Mouse (Mus musculus) limb, embryonic 14.5 days (tissue): Measurements from ENCODE around the gene Tor2a. TPM values are rescaled to one million over a fixed set of nuclear protein-coding genes. Genes with fewer than 3 reads are reported as not detected.

Source experiments
- ATAC-seq: fragments of 200-750 bp; cut with Nextera tagmentation; 2 replicates; pipeline ENCODE4 v1.8.0; 2017; ENCODE audit warnings: low read depth, moderate number of reproducible peaks, moderate TSS enrichment; ENCODE audit not compliant: low FRiP score
- DNase-seq: peaks from one replicate; pipeline ENCODE4 v3.0.0-alpha.2; 2015; ENCODE audit warnings: low spot score
- H3K27ac ChIP-seq: fragments of 300-500 bp; sonication (generic); replicated peaks from 2 replicates; pipeline ENCODE4 v1.5.1; 2014; ENCODE audit warnings: low read depth, mild to moderate bottlenecking, low read length, moderate library complexity, mixed read lengths
- H3K27me3 ChIP-seq: fragments of 300-500 bp; sonication (generic); 2 replicates; pipeline ENCODE4 v1.6.1; 2014; ENCODE audit warnings: low read length, mixed read lengths; ENCODE audit not compliant: control insufficient read depth, insufficient read depth
- H3K36me3 ChIP-seq: fragments of 300-500 bp; sonication (generic); 2 replicates; pipeline ENCODE4 v1.6.1; 2014; ENCODE audit warnings: mild to moderate bottlenecking, low read length, moderate library complexity, mixed read lengths; ENCODE audit not compliant: control insufficient read depth, insufficient read depth
- H3K4me1 ChIP-seq: fragments of 300-500 bp; sonication (generic); 2 replicates; pipeline ENCODE4 v1.6.1; 2014; ENCODE audit warnings: antibody characterized with exemption, low read length, mixed read lengths; ENCODE audit not compliant: control insufficient read depth, insufficient read depth
- H3K4me2 ChIP-seq: fragments of 300-500 bp; sonication (generic); replicated peaks from 2 replicates; pipeline ENCODE4 v1.6.1; 2014; ENCODE audit warnings: low read depth, mild to moderate bottlenecking, low read length, moderate library complexity; ENCODE audit not compliant: severe bottlenecking
- H3K4me3 ChIP-seq: fragments of 300-500 bp; sonication (generic); replicated peaks from 2 replicates; pipeline ENCODE4 v1.5.1; 2014; ENCODE audit warnings: low read length
- H3K9ac ChIP-seq: fragments of 300-500 bp; sonication (generic); 2 replicates; pipeline ENCODE4 v1.6.1; 2014; ENCODE audit warnings: mild to moderate bottlenecking, low read depth, low read length, moderate library complexity; ENCODE audit not compliant: severe bottlenecking
- H3K9me3 ChIP-seq: fragments of 300-500 bp; sonication (generic); 2 replicates; pipeline ENCODE4 v1.6.1; 2016; ENCODE audit warnings: low read length; ENCODE audit not compliant: control insufficient read depth
- POLR2A ChIP-seq: fragments of 200-500 bp; IDR thresholded peaks from 2 replicates; pipeline ENCODE4 v1.8.0; 2012; ENCODE audit warnings: inconsistent platforms, mild to moderate bottlenecking, moderate library complexity, borderline replicate concordance; ENCODE audit not compliant: insufficient read depth, insufficient read length; ENCODE audit errors: extremely low read depth
- WGBS: fragments of 180-500 bp; shearing (Covaris S2); extraction: QIAGEN DNeasy Blood & Tissue Kit; methylation state at CpG from one replicate; pipeline ENCODE4 v1.1.7; 2014; 5-methylcytosine and 5-hydroxymethylcytosine counted together
- polyA plus RNA-seq, 2 experiments: library from polyadenylated mRNA; depleted of rRNA in 1 of 2; stranded (reverse) in 1 of 2; unstranded in 1 of 2; fragments of >200 nt; fragmentation: Nextera tagmentation in 1 of 2; extraction: Ambion mirVana in 1 of 2; gene quantifications; 2 replicates each; pipeline versions ENCODE4 v1.2.1 to v1.2.3; 2012 to 2014

Tor2a gene
- polyA plus RNA-seq (2012; rRNA removed) (82.6 and 169 TPM in 2 replicates), polyA plus RNA-seq (2014; fragmentation: Nextera tagmentation; extraction: Ambion mirVana) (81.2 and 86.2 TPM in 2 replicates)

- peak within 1 kb of the TSS; percentile 88 for H3K9ac ChIP-seq
- DNase-seq (peak; percentile 100), ATAC-seq (peak; percentile 93)
- peak within 1 kb of the TSS; percentile 82 for H3K27ac ChIP-seq
- 0 out of 2 replicates have a peak, but pooled peaks have one; percentile 60 for TF ChIP-seq POLR2A
- H3K9me3 ChIP-seq, result no peaks in the 10 kb centered on the region
- peaks cover 38% of the 10 kb centered on the region for H3K36me3 ChIP-seq
- no peaks in the 10 kb centered on the region for H3K27me3 ChIP-seq
- peak within 1 kb of the TSS; percentile 50 for H3K4me2 ChIP-seq
- peak within 1 kb of the TSS; percentile 73 for H3K4me3 ChIP-seq
- peaks cover 2% of the 10 kb centered on the region; the same call in 1 of the 2 replicates for H3K4me1 ChIP-seq
- WGBS, result under 1% methylated on average over 48 of the region's 66 CpGs
Observed at GRCm38 (mm10) chr2:32757056-32757845, at the start of gene Tor2a. Gene Tor2a (plus strand): TSS chr2:32757234.

- no peak for ATAC-seq
- Histone ChIP-seq H3K4me2 (no peak overlapping the region), H3K9ac (no peak overlapping the region), H3K4me3 (no peak overlapping the region), H3K27me3 (no peaks in the 10 kb centered on the region), H3K9me3 (no peaks in the 10 kb centered on the region), H3K36me3 (peaks cover 74% of the 10 kb centered on the region), H3K27ac (no peak overlapping the region), H3K4me1 (peaks cover 8% of the 10 kb centered on the region)
- 41% methylated on average over 3 of the region's 3 CpGs for WGBS
- DNase-seq, result peak; percentile 65
- TF ChIP-seq POLR2A, result no peak
Observed at GRCm38 (mm10) chr2:32708643-32709042, 48.4 kb upstream of the Tor2a start.

- ATAC-seq (no peak), DNase-seq (no peak)
- no peak overlapping the region for H3K4me2 ChIP-seq
- no peaks in the 10 kb centered on the region for H3K27me3 ChIP-seq
- peaks cover 66% of the 10 kb centered on the region for H3K36me3 ChIP-seq
- no peak overlapping the region for H3K4me3 ChIP-seq
- peaks cover 13% of the 10 kb centered on the region for H3K4me1 ChIP-seq
- H3K9me3 ChIP-seq, result no peaks in the 10 kb centered on the region
- 96% methylated on average over 20 of the region's 20 CpGs for WGBS
- no peak for TF ChIP-seq POLR2A
- H3K27ac ChIP-seq, result no peak overlapping the region
- H3K9ac ChIP-seq, result no peak overlapping the region
Observed at GRCm38 (mm10) chr2:32709521-32710137, 47.4 kb upstream of the Tor2a start.

GRCm38 (mm10) chr2:32710425-32710824, 46.6 kb upstream of the Tor2a start:
- DNase-seq (no peak), ATAC-seq (no peak)
- H3K36me3 ChIP-seq, result peaks cover 58% of the 10 kb centered on the region
- peaks cover 16% of the 10 kb centered on the region for H3K4me1 ChIP-seq
- no peak overlapping the region for H3K27ac ChIP-seq
- no peak overlapping the region for H3K9ac ChIP-seq
- no peak overlapping the region for H3K4me2 ChIP-seq
- no peak for TF ChIP-seq POLR2A
- H3K4me3 ChIP-seq, result no peak overlapping the region
- no peaks in the 10 kb centered on the region for H3K9me3 ChIP-seq
- WGBS, result 89% methylated on average over 5 of the region's 5 CpGs
- H3K27me3 ChIP-seq, result no peaks in the 10 kb centered on the region

GRCm38 (mm10) chr2:32711301-32712056, 45.6 kb upstream of the Tor2a start:
- Histone ChIP-seq H3K4me1 (peaks cover 16% of the 10 kb centered on the region), H3K4me3 (peak overlapping the region; percentile 88), H3K27ac (peak overlapping the region; percentile 95), H3K27me3 (no peaks in the 10 kb centered on the region), H3K36me3 (peaks cover 47% of the 10 kb centered on the region), H3K9ac (peak overlapping the region; percentile 84), H3K4me2 (peak overlapping the region; percentile 79), H3K9me3 (no peaks in the 10 kb centered on the region)
- DNase-seq (no peak), ATAC-seq (no peak)
- TF ChIP-seq POLR2A, result no peak
- WGBS, result 27% methylated on average over 9 of the region's 9 CpGs
